Mouse (Mus musculus) CH12.LX (cell line): ENCODE measurements around the gene Ldlrad1.

Source experiments
- TCF12 ChIP-seq: IDR thresholded peaks from 2 replicates; pipeline ENCODE4 v1.6.1; 2014; ENCODE audit warnings: low read depth, mild to moderate bottlenecking, inconsistent platforms, low read length, improper control_type of control experiment
- ZNF384 ChIP-seq: IDR thresholded peaks from 2 replicates; pipeline ENCODE4 v1.6.1; 2012; ENCODE audit warnings: low read depth, low read length, improper control_type of control experiment, inconsistent platforms

- TF ChIP-seq ZNF384 (no peak), TCF12 (no peak)
These were observed 2.0 kb upstream of the Ldlrad1 start for GRCm38 (mm10) chr4:107207016-107207415.
